Mouse (Mus musculus): ENCODE measurements around the gene Dock8. TPM values are rescaled to one million over a fixed set of nuclear protein-coding genes. Genes with fewer than 3 reads are reported as not detected.

Dock8 gene
- total and polyA plus RNA-seq, 3 experiments, result 16.1 to 30.1 TPM; not detected in 1

DNA sequence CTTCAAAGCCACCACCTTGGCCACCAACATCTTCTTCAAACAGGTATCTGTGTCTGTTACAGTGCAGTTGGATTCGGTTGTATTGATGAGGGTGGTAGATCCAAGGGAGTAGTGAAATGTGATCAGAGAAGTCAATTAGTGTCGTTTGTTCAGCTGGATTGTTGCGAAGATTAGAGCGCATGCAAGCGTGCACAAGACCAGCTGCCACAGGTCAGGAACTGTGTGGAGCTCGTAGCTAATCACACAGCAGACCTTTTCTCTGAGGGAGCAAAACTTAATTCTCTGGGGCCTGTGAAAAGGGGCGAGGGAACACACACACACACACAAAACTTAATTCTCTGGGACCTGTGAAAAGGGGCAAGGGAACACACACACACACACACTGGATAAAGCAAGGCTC, 98.2 kb downstream of the Dock8 start:
- H3K4me3 ChIP-seq (ENCODE audit: control insufficient read depth in 1 of 2, insufficient read depth in 1 of 2, low read depth in 2 of 2, low read length in 2 of 2), result no peak overlapping the region
- H3K9ac ChIP-seq (ENCODE audit: control insufficient read depth, low read depth, low read length, poor library complexity, severe bottlenecking), result no peak overlapping the region
- no peak for DNase-seq (ENCODE audit: low read depth, low spot score)
- no peaks in the 10 kb centered on the region for H3K27me3 ChIP-seq (ENCODE audit: control insufficient read depth in 1 of 2, insufficient read depth in 2 of 2, low read length in 2 of 2)
- TF ChIP-seq NRF1 (IDR thresholded peaks at IDR 0.05; ENCODE audit: insufficient read depth, low read depth, low read length, poor library complexity, severe bottlenecking) (no peak), EP300 (IDR thresholded peaks at IDR 0.05; ENCODE audit: low read depth in 1 of 2, low read length in 2 of 2) (no peak)
- no peak overlapping the region for H3K27ac ChIP-seq (ENCODE audit: control insufficient read depth, low read depth, low read length)
- H3K4me1 ChIP-seq (ENCODE audit: control insufficient read depth in 1 of 2, insufficient read depth in 2 of 2, low read length in 2 of 2), result peaks cover 3 to 6% of the 10 kb centered on the region in 2 experiments
- H3K9me3 ChIP-seq (replicated peaks; ENCODE audit: insufficient read depth, low read length), result no peaks in the 10 kb centered on the region
- no peaks in the 10 kb centered on the region for H3K79me2 ChIP-seq (ENCODE audit: control insufficient read depth, insufficient read depth, low read length, poor library complexity)
- H3K36me3 ChIP-seq (ENCODE audit: control insufficient read depth in 1 of 2, insufficient read depth in 2 of 2, low read length in 2 of 2), result peaks cover 14 to 47% of the 10 kb centered on the region in 2 experiments

DNA sequence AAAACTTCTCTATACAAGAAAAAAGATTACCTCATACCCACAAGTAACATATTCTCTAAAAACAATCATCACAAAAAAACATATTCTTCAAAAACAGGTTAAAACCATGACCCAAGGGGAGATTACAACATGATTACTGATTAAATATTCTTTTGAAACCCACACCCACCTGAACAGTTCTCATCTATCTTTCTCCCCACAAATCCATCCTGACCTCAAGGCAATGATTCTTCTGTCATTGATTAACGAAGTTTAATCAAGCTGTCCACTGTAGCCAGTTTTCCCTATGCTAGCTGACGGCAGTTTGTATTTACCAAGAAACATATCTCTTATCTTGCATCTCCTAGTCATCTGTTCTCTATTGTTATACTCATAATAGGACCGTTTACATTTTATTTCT, 98.6 kb downstream of the Dock8 start:
- Histone ChIP-seq H3K36me3 (ENCODE audit: control insufficient read depth in 1 of 2, insufficient read depth in 2 of 2, low read length in 2 of 2) (peaks cover 14 to 47% of the 10 kb centered on the region in 2 experiments), H3K9ac (ENCODE audit: control insufficient read depth, low read depth, low read length, poor library complexity, severe bottlenecking) (no peak overlapping the region), H3K27ac (ENCODE audit: control insufficient read depth, low read depth, low read length) (no peak overlapping the region), H3K4me3 (ENCODE audit: control insufficient read depth in 1 of 2, insufficient read depth in 1 of 2, low read depth in 2 of 2, low read length in 2 of 2) (no peak overlapping the region), H3K9me3 (replicated peaks; ENCODE audit: insufficient read depth, low read length) (no peaks in the 10 kb centered on the region), H3K27me3 (ENCODE audit: control insufficient read depth in 1 of 2, insufficient read depth in 2 of 2, low read length in 2 of 2) (no peaks in the 10 kb centered on the region), H3K4me1 (ENCODE audit: control insufficient read depth in 1 of 2, insufficient read depth in 2 of 2, low read length in 2 of 2) (peaks cover 3 to 6% of the 10 kb centered on the region in 2 experiments), H3K79me2 (ENCODE audit: control insufficient read depth, insufficient read depth, low read length, poor library complexity) (no peaks in the 10 kb centered on the region)
- TF ChIP-seq SMC3 (IDR thresholded peaks at IDR 0.05; ENCODE audit: low read depth, low read length) (no peak), GATA1 (IDR thresholded peaks at IDR 0.05; ENCODE audit: low read depth, low read length) (no peak), GABPA (IDR thresholded peaks at IDR 0.05; ENCODE audit: low read depth, low read length) (no peak), UBTF (IDR thresholded peaks at IDR 0.05; ENCODE audit: borderline replicate concordance, insufficient read depth, low read depth, low read length) (no peak), ZC3H11A (IDR thresholded peaks at IDR 0.05; ENCODE audit: low read depth, low read length) (no peak), MXI1 (IDR thresholded peaks at IDR 0.05; ENCODE audit: low read depth, low read length) (no peak), TBP (IDR thresholded peaks at IDR 0.05; ENCODE audit: low read depth, low read length) (no peak), NRF1 (IDR thresholded peaks at IDR 0.05; ENCODE audit: insufficient read depth, low read depth, low read length, poor library complexity, severe bottlenecking) (no peak), SIN3A (IDR thresholded peaks at IDR 0.05; ENCODE audit: low read length) (no peak), POLR2AphosphoS5 (IDR thresholded peaks at IDR 0.05; ENCODE audit: borderline replicate concordance, low read depth, low read length) (no peak), TAL1 (IDR thresholded peaks at IDR 0.05; ENCODE audit: low read length) (no peak), E2F4 (IDR thresholded peaks at IDR 0.05; ENCODE audit: borderline replicate concordance, low read depth, low read length) (no peak), ZMIZ1 (IDR thresholded peaks at IDR 0.05; ENCODE audit: low read depth, low read length) (no peak), USF2 (IDR thresholded peaks at IDR 0.05; ENCODE audit: borderline replicate concordance in 1 of 2, insufficient read depth in 1 of 2, low read depth in 1 of 2, low read length in 2 of 2) (no peak), MAZ (IDR thresholded peaks at IDR 0.05; ENCODE audit: low read depth, low read length) (no peak), BHLHE40 (IDR thresholded peaks at IDR 0.05; ENCODE audit: borderline replicate concordance, low read depth, low read length) (no peak), JUND (IDR thresholded peaks at IDR 0.05; ENCODE audit: low read depth, low read length) (no peak), CTCF (IDR thresholded peaks at IDR 0.05 in 2 of 3, conservative IDR thresholded peaks at IDR 0.05 in 1 of 3; ENCODE audit: control insufficient read depth in 1 of 3, insufficient read depth in 1 of 3, low read depth in 2 of 3, low read length in 3 of 3, poor library complexity in 1 of 3, severe bottlenecking in 1 of 3) (no peak), CHD1 (IDR thresholded peaks at IDR 0.05; ENCODE audit: low read depth, low read length) (no peak), ETS1 (IDR thresholded peaks at IDR 0.05; ENCODE audit: low read depth, low read length) (no peak)
- DNase-seq (ENCODE audit: low read depth, low spot score), result no peak

All from MEL (cell line).